Mouse (Mus musculus) megakaryocyte, embryonic 14.5 days (primary cell): ENCODE data around the gene Gm43552. TPM values are rescaled to one million over a fixed set of nuclear protein-coding genes. Genes with fewer than 3 reads are reported as not detected.
A peak's percentile ranks its signal among the peaks of the same experiment; 100 is the strongest.

Experiments used
- H3K27me3 ChIP-seq: replicated peaks from 2 replicates; pipeline ENCODE3; 2012; ENCODE audit warnings: inconsistent platforms
- H3K36me3 ChIP-seq: replicated peaks from 2 replicates; pipeline ENCODE3; 2012; ENCODE audit warnings: low read length, inconsistent platforms, mixed read lengths
- H3K4me1 ChIP-seq: 2 replicates; pipeline ENCODE4 v1.6.1; 2012; ENCODE audit warnings: inconsistent platforms
- H3K4me3 ChIP-seq: replicated peaks from 2 replicates; pipeline ENCODE3; 2012; ENCODE audit warnings: moderate library complexity, mild to moderate bottlenecking, inconsistent platforms
- H3K9me3 ChIP-seq: 2 replicates; pipeline ENCODE4 v1.6.1; 2012; ENCODE audit warnings: inconsistent platforms
- FLI1 ChIP-seq: IDR thresholded peaks from 2 replicates; pipeline ENCODE4 v1.6.1; 2012; ENCODE audit warnings: low read length, inconsistent platforms, mixed read lengths
- GATA1 ChIP-seq: IDR thresholded peaks from 3 replicates; pipeline ENCODE4 v1.6.1; 2012; ENCODE audit warnings: mixed read lengths, low read length, inconsistent platforms, borderline replicate concordance
- polyA plus RNA-seq: library from polyadenylated mRNA; stranded (reverse); fragments of >175 nt; gene quantifications from 2 replicates; pipeline ENCODE4 v1.2.3, GENCODE M21; 2012; ENCODE audit warnings: low replicate concordance; ENCODE audit not compliant: insufficient read depth

Gm43552 gene
- polyA plus RNA-seq, 1 experiment, result 52.6 TPM

DNA sequence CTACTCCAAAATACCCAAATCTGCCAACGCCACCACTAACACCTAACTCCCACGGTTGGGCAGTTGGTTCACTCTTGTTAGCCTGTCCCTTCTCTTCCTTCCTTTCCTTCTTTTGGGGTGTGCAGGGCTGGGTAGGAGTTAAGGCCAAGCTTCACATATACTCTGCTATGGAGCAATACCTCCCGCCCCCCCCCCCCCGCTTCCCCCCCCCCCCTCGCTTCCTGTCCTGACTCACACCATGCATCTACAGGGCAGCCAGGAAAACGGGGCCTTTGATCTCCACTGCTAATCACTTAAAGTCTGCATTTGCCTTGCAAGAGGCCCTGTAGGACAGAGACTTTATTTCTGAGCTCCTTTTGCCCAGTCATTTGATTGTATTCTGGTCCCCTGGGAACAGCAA, 47.7 kb downstream of the Gm43552 start:
- Histone ChIP-seq H3K9me3 (no peaks in the 10 kb centered on the region), H3K27me3 (no peaks in the 10 kb centered on the region), H3K36me3 (peaks cover 67% of the 10 kb centered on the region), H3K4me3 (no peak overlapping the region), H3K4me1 (peaks cover 19% of the 10 kb centered on the region)
- no peak for TF ChIP-seq GATA1
- TF ChIP-seq FLI1, result no peak

DNA sequence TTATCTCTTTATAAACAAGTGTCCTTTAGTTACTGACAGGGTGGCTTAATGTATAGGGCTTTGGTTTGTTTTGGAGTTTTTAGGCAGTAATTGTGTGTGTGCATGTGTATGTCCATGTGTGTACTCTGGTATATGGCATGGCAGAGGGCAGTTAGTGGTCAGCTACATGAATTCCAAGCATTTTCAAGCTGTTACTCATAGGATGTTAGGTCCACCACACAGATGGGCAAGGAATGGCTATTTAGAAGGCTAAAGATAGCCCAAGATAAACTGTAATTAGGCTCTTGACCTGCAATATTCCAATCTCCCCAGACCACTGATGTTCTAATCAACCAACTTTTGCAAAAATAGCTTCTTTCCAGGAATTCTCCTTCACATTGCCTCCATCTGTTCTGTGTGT, 54.6 kb downstream of the Gm43552 start:
- no peak for TF ChIP-seq GATA1
- no peak for TF ChIP-seq FLI1
- peaks cover 39% of the 10 kb centered on the region for H3K4me1 ChIP-seq
- no peaks in the 10 kb centered on the region for H3K27me3 ChIP-seq
- H3K4me3 ChIP-seq, result no peak overlapping the region
- no peaks in the 10 kb centered on the region for H3K9me3 ChIP-seq
- peaks cover 8% of the 10 kb centered on the region for H3K36me3 ChIP-seq

DNA sequence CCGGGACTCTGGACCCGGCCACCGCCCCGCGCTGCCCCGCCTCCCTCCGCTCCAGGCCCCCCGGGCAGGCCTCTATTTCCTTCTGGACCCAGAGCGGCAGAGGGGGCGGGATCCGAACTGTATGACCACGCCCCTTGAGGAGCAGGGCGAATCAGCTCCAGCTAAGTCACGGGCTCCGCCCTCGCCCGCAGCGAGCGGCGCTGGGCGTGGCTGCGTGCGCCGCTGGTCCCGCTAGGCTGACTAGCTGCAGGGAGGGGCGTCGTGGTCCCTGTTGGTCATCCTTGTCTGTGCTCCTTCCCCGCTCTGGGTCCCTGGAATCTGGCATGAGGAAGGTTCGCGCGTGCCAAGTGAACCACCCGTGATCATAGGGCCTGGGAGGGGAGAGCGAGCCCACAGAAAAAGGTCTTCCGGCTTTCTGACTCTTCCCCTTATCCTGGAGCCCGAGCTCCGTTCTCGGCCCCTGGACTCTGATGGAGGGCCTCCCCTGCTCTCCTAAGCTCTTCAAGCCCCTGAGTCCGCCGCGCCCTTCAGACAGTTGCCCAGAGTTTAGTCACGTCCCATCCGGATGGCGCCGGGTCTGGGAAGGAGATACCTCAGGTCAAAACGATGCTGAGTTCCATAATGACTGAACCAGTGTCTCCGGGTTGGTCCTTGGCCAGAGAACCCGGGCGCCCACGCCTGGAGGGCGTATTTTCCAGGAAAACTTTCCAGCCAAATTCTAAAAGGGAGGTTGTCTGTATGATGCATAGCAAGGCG, 56.6 kb downstream of the Gm43552 start, which contains the start of gene Ugdh:
Ugdh (minus strand) TSS at position 144 of the 756 bp plus-strand sequence.
- H3K4me3 ChIP-seq, result peak within 1 kb of the TSS; percentile 98
- H3K27me3 ChIP-seq, result no peaks in the 10 kb centered on the region
- TF ChIP-seq FLI1 (no peak), GATA1 (no peak)
- no peaks in the 10 kb centered on the region for H3K9me3 ChIP-seq
- peaks cover 39% of the 10 kb centered on the region for H3K4me1 ChIP-seq
- no peaks in the 10 kb centered on the region for H3K36me3 ChIP-seq

DNA sequence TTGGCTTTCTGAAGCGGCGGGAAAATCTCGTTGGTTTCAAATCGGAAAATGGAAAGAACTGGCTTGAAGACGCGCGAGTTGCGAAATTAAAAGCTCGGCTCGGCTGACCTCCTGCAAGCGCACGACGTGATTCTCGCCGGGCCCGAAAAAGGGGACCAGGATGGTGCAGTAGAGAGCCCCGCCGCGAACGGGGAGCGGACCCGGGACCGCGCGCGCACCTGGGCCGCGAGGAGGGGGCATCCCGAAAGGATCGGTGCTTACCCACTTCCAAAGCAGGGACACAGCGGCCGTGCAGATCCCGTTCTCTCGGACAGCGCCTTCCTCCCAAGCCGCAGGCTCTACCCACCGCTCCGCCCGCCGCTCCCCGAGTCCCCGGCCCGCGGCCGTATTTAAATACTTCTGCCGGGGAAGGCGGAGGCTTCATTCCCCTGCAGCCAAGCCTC, 57.2 kb downstream of the Gm43552 start:
- Histone ChIP-seq H3K36me3 (no peaks in the 10 kb centered on the region), H3K9me3 (no peaks in the 10 kb centered on the region), H3K4me3 (peak overlapping the region; percentile 98)

DNA sequence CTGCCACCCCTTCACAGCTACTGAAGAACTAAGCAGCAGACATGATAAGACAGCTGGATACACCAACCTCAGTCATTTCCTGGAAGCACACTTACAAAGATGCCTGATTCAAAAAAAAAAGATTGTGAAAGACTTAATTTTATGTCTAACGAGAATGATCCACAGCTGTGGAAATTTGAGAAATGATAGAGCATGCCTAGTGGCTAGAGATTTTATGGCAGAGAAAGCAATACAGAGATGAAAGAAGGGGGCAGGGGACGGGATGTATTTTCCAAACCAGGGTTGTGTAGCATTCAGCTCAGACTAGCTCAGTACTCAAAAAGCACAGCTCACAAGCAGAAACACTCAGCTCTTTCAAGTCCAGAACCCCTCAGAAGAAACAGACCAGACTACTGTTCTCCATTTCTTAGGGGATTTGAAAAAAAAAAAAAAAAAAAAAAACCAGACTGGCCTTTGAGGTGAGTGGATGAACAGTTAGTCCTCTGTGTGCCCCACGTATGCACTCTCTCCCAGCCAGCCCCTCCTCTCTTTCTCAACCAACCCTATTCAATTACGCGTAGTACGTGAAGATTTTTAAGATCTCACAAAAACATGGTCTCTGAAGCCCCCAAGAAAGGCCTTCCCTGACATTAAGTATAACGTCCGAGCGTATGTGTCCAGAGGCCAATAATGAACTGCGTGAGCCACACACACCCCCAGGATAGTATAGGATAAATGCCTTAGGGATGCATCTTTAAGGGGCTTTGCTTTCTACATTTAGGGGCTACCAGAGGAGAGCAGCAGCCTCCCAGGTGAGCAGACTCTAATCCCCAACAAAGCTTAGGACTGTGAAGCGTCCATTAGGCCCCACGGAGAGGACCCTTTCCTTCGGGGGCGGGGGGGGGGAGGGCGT, 57.9 kb downstream of the Gm43552 start:
- peaks cover 36% of the 10 kb centered on the region for H3K4me1 ChIP-seq
- H3K9me3 ChIP-seq, result no peaks in the 10 kb centered on the region
- H3K4me3 ChIP-seq, result peak overlapping the region; percentile 98
- H3K27me3 ChIP-seq, result no peaks in the 10 kb centered on the region
- no peaks in the 10 kb centered on the region for H3K36me3 ChIP-seq
- no peak for TF ChIP-seq FLI1
- TF ChIP-seq GATA1, result no peak

More for the DNA sequence above, 57.2 kb downstream of the Gm43552 start:
- Histone ChIP-seq H3K27me3 (no peaks in the 10 kb centered on the region), H3K4me1 (peaks cover 37% of the 10 kb centered on the region)
- TF ChIP-seq GATA1 (no peak), FLI1 (no peak)

DNA sequence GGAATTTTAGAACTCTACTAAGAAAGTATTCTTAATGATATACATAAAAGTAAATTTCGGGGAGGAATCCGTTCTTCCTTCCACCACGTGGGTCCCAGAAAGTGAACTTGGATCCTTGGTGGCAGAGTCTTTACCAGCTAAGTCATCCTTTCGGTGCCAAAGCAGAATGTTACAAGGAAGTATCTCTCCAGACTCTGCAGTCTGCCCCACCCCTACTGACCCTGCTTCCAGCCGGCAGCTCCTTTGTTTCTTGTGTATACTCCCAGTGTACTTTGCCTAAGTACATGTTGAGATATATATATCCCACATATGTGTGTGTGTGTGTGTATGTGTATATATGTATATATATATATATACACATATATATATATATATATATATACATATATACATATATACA, 63.2 kb downstream of the Gm43552 start:
- H3K36me3 ChIP-seq, result peaks cover 8% of the 10 kb centered on the region
- H3K9me3 ChIP-seq, result no peaks in the 10 kb centered on the region
- TF ChIP-seq FLI1 (no peak), GATA1 (no peak)
- peaks cover 11% of the 10 kb centered on the region for H3K4me1 ChIP-seq
- no peaks in the 10 kb centered on the region for H3K27me3 ChIP-seq
- H3K4me3 ChIP-seq, result no peak overlapping the region

DNA sequence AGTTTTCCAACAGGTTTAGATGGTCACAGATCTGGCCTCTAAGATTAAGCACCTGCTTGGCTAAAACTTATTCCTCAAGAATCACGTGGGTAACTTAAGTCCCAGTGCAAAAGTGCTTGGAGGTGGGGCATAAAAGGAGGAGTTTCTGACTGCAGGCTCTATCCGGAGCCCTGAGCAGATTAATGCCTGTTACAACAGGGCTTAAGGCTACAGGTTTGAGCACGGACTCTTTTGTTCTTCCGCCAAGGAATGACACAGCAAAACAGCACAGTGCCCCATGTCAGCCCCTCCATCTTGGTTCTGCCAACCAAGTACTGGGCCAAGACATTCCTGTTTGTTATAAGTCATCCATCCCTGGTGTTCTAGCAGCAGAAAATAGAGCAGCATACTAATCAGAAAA, 64.3 kb downstream of the Gm43552 start:
- H3K4me1 ChIP-seq, result peaks cover 7% of the 10 kb centered on the region
- H3K9me3 ChIP-seq, result no peaks in the 10 kb centered on the region
- H3K4me3 ChIP-seq, result no peak overlapping the region
- peaks cover 17% of the 10 kb centered on the region for H3K36me3 ChIP-seq
- no peak for TF ChIP-seq FLI1
- TF ChIP-seq GATA1, result no peak
- H3K27me3 ChIP-seq, result no peaks in the 10 kb centered on the region

DNA sequence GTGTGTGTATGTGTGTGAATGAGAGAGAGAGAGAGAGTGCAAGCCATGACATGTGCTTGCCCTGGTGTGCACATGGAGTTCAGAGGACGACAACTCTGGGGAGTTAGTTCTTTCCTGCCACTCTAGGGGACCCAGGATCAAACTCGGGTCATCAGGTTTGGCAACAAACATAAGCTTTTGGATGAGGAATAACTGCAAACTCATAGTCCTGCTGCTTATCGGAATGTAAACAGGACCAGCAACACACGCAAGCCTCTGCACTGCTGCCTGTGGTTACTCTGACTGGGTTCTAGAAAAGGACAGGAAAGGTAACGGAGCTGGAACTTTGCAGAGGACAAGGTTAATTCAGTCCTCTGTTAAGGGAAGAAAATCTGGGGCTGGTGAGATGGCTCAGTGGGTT, 67.4 kb downstream of the Gm43552 start:
- Histone ChIP-seq H3K4me3 (no peak overlapping the region), H3K4me1 (peaks cover 7% of the 10 kb centered on the region), H3K27me3 (no peaks in the 10 kb centered on the region), H3K9me3 (no peaks in the 10 kb centered on the region), H3K36me3 (peaks cover 44% of the 10 kb centered on the region)
- TF ChIP-seq GATA1 (no peak), FLI1 (no peak)

DNA sequence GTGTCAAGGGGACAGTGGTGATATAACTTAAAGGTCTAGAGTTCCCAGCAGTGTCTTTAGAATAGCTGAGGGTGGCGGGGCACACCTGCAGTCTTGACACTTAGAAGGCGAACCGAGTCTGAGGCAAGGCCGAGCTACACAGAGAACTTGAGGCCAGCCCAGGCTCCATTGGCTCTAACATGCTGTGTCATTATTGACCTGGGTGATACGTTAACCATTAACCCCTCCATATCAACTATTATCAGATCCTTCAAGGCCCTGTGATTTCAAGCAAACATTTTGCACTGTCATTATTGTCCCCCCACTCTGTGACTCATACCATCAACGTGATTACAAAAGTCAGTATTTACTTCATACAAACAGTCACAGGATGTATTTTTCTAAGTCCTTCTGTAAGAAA, 68.4 kb downstream of the Gm43552 start:
- peaks cover 7% of the 10 kb centered on the region for H3K4me1 ChIP-seq
- no peaks in the 10 kb centered on the region for H3K9me3 ChIP-seq
- no peaks in the 10 kb centered on the region for H3K27me3 ChIP-seq
- H3K36me3 ChIP-seq, result peaks cover 46% of the 10 kb centered on the region
- no peak overlapping the region for H3K4me3 ChIP-seq
- no peak for TF ChIP-seq FLI1

DNA sequence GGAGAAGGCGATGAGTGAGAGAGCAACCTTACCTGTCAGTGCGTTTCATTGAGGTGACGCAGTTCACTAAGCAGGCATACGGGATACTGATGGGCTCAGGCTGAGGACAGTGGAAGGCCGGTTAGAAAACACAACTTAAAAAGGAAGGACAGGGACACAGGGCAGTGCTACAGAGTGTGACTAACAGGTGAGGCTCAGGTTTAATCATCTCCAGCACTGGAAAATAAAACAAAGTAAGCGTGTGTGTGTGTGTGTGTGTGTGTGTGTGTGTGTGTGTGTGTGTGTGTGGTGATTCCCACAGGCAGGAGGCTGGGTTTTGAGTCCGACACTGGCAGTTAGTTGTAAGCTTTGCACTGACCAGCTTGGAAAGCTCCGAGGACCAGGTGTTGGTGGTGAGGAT, 69.8 kb downstream of the Gm43552 start:
- TF ChIP-seq FLI1 (no peak), GATA1 (no peak)
- H3K4me1 ChIP-seq, result no peaks in the 10 kb centered on the region; the same call in 1 of the 2 replicates
- H3K4me3 ChIP-seq, result no peak overlapping the region
- no peaks in the 10 kb centered on the region for H3K27me3 ChIP-seq
- peaks cover 50% of the 10 kb centered on the region for H3K36me3 ChIP-seq
- no peaks in the 10 kb centered on the region for H3K9me3 ChIP-seq
